Mouse (Mus musculus) cerebellum, postnatal 25 days (tissue): Measurements from ENCODE around the gene Adamts13.
A peak's percentile ranks its signal among the peaks of the same experiment; 100 is the strongest.

Experiments used
- DNase-seq, 2 experiments: peaks; one replicate each; pipeline ENCODE4 v3.0.0; 2021; ENCODE audit warnings: mixed read lengths in 2 of 2

Adamts13 gene

DNA sequence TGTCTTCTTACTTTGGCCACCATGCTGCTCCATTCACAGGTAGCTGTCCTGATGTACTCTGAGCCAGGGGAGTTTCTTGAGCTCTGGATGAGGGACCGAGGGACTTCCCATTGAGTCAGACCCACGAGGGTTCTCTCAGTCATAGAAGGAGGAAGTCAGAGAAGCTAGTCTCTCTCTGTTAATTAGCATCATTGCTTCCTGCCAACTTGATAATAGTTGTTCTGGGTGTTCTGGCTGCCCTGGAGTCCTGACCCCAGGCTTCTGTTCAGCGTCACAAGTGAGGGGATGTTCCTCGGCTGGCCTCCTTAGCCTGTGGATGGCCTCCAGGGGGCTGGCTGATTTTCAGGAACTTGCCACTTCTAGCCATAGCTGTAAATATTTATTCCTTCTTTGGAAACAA is 744 bp downstream of the Adamts13 start:
- no peak for DNase-seq

GRCm38 (mm10) chr2:26980361-26980760 is 7.1 kb downstream of the Adamts13 start:
- DNase-seq: no peak

DNA sequence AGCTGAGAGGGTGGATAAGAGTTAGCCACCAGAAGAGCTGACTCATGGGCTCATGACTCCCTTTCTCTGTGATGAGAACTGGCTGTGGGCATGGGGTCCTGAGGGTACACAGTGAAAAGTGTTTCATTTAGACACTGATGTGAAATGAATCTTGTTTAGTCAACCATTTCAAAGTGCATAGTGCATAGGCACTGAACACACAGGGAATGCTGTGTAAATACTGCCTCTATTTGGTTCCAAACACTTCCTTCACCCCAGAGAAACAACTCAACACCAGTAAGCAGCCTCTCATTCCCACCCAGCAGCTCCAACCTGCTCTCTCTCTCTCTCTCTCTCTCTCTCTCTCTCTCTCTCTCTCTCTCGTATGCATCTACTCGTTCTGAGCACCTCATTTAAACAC is 11.0 kb downstream of the Adamts13 start:
- DNase-seq: no peak

GRCm38 (mm10) chr2:26984640-26985039 is 11.4 kb downstream of the Adamts13 start:
- no peak for DNase-seq

- DNase-seq: no peak
Measured at GRCm38 (mm10) chr2:26993936-26994335, 20.7 kb downstream of the Adamts13 start.

DNA sequence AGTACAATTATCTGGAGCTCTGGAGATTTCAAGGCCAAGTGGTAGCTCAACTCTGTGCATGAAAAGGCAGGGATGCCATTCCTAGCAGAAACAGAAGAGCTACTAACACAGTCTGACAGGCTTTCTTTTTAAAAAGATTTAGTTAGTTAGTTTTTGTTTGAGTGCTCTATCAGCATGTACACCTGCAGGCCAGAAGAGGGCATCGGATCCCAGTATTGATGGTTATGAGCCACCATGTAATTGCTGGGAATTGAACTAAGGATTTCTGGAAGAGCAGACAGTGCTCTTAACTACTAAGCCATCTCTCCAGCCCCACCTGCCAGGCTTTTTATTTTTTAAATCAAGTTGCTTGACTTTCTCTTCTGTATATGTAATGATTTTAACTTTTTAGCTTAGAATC is 24.3 kb downstream of the Adamts13 start:
- no peak for DNase-seq

DNA sequence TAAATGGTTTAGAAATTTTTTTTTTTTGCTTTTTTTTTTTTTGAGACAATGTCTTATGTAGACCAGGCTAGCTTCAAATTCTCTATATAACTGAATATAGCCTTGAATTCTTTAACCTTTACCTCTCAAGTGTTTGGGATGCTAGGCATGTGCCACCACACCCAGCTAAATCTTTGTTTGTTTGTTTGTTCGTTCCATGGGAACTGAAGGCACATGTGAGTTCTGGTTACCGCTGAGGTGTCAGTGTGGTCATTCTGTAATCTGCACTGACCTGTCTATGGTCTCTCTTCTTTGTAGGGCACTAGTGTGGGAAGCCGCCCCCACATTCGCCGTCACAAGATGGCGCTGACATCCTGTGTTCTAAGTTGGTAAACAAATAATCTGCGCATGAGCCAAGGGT is 24.8 kb downstream of the Adamts13 start:
- no peak for DNase-seq

DNA sequence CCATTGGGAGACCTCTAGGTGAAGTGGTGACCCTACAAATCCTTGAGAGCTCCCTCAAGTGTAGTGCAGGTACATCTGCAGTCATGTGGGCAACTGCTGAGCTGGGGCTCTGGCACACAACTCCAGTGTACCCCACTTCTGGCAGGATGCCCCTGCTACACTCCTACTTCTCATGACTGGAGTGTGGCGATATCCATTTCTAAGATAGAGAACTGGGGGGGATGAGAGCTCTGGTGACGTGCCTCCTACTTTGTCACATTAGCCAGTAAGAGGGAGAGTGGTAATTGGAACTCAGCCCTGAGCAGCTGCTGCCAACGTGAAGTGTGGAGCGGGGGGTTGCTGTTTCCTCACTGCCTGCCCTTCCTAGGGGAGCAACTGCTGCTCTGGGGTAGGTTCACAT is 33.0 kb downstream of the Adamts13 start:
- DNase-seq: no peak

DNA sequence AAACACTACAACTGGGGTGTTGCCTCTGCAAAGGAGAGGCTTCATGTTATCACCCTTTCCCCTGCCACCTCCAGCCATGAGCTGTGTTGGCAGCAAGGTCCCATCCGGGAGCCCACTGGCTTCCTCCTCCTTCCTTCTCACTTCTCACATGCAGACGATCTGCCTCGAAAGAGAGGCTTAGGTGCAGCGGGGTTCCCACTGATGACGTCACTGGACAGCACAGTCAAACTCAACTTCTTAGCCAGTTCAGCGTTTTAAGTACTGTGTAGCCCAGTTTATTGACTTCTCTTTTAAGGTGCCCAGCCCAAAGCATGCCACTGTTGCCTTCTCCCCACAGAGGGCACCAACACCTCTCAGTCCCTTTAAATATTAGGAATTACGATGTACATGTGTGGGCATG is 34.5 kb downstream of the Adamts13 start:
- no peak for DNase-seq

DNA sequence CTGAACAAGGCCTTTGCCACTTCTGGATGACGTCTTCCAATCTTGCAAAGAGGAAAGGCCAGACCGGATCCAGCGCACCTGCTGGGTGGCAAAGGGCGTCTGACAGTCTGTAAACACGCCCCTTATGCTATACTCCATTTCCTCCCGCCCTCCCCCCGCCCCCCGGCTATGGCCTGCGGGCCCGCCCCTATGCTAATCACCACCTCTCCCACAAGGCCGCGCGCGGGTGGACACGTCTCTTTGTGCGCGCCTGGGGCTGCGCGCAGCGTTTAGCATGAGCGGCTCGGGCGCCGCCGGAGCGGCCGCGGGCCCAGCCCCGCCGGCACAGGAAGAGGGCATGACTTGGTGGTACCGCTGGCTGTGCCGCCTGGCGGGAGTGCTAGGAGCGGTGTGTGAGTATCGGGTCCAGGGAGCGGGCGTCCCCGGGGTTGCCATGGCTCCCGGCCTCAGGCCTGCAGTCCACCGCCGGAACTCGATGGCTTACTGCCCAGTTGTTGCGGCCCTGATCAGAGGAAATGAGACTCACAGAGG is 36.6 kb downstream of the Adamts13 start, which contains the start of gene Cacfd1:
Cacfd1 (plus strand) TSS at position 213 of the 531 bp plus-strand sequence.
- DNase-seq: peak; percentile 91 to 94

- peak; percentile 73 to 85 for DNase-seq
Measured at GRCm38 (mm10) chr2:27017802-27018201, 44.6 kb downstream of the Adamts13 start.

- no peak for DNase-seq
Measured at GRCm38 (mm10) chr2:27019530-27019929, 46.3 kb downstream of the Adamts13 start.

DNA sequence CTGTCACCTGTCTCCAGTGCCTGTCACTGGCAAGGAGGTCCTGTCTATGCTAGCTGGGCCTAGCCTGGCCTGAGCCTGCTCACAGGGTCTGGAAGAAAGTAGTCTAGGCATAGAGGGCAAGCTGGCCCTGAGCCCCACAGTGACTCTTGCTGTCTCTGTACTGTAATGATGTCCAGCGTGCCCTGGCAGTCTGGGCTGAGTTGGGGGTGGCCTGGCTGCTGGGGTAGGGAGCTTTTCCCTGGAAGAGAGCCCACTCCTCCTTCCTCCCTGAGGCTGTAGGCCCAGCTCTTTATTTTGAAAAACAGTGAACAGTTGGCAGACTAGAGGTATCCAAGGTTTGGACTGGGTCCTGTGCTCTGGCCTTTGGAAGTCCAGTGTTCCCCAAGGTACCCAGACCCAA is 47.9 kb downstream of the Adamts13 start:
- peak in 1 of 2 experiments; percentile 41 for DNase-seq

- peak in 1 of 2 experiments; percentile 19 for DNase-seq
Measured at GRCm38 (mm10) chr2:27022612-27023011, 49.4 kb downstream of the Adamts13 start.

DNA sequence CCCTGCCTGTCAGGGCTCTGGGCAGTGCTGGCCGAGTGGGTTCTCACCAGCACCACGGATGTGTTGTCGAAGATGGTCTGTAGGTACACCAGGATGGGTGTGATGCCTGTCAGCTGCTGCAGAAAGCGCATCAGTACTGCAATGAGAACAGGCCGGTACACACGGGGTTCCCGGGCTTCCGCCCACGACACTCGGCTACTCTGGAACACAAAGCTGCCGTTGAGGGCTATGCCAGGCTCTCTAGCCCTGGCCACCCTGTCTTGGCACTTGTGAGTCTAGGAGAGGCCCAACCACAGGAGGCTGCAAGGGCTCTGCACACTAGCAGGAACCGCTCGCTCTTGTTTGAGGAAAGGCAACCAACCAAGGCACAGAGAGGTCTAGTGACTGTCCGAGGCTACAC is 50.9 kb downstream of the Adamts13 start:
- peak in 1 of 2 experiments; percentile 26 for DNase-seq

- no peak for DNase-seq
Measured at GRCm38 (mm10) chr2:27025545-27025944, 52.3 kb downstream of the Adamts13 start.

GRCm38 (mm10) chr2:27026332-27026731 is 53.1 kb downstream of the Adamts13 start:
- DNase-seq: no peak

DNA sequence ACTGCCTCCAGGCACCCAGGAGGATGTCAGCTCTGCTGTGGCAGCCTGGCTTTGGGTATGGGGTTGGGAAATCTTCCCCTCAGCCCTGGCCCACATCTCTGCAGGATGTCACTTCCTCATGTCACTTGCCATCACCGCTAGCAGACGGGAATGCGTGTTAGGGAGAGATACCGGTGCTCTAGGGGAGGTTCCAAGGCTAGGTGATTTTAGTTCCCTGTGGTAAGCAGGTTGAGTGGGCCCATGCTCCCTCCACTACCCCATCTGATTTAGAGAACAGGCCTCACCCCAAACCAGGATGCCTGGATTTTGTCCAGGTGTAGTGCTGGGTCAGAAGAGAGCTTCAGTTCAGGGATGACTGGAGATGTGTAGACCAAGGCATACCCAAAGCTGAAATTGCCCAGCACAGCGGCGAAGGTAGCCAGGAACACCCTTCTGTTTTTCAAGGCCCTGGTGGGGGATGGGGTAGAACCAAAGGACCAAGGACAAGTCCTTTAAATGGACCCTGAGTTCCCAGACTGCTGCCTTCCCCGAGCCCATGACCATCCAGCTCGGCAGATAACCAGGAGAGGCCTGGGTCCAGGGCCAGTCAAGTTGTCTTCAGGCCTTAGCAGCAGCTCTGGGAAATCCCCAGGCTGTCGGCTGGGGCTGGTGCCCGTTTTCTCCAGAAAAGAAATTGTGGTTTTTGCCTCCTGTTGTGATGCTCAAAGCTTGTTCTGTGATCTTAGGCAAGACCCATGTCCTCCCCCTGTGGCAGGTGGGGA is 53.8 kb downstream of the Adamts13 start:
- DNase-seq: peak; percentile 53 to 55

GRCm38 (mm10) chr2:27027618-27028436 is 54.6 kb downstream of the Adamts13 start, which contains the start of gene Slc2a6:
Gene Slc2a6, minus strand, starts transcription at chr2:27027998.
- DNase-seq: peak; percentile 93 to 96

- DNase-seq: no peak
Measured at GRCm38 (mm10) chr2:27028437-27029015, 55.3 kb downstream of the Adamts13 start.

- no peak for DNase-seq
Measured at GRCm38 (mm10) chr2:27032361-27032760, 59.1 kb downstream of the Adamts13 start.

- no peak for DNase-seq
Measured at GRCm38 (mm10) chr2:27036003-27036402, 62.8 kb downstream of the Adamts13 start.

DNA sequence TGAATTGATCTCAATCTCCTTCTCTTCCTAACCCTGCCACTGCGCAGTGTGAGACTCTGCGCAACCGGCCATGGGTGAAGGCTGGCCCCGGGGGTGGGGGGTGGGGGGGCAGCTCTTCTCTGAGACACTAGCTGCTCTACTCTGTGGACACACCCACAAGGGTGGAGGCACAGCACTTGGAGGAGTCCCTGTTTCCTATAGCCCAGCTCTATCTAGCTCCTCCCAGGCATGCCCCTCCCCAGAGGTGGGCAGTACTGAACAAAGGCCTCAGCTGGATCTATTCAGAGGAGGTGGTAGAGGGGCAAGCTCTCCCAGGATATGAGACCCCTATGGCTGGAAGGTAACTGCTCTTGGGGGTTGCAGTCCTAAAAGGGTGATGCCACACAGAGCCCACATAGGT is 63.8 kb downstream of the Adamts13 start:
- no peak for DNase-seq
